Mouse (Mus musculus): ENCODE data around the gene Zfp280d. TPM values are rescaled to one million over a fixed set of nuclear protein-coding genes. Genes with fewer than 3 reads are reported as not detected.
A peak's percentile ranks its signal among the peaks of the same experiment; 100 is the strongest.

Zfp280d gene
- 54.2 and 66.3 TPM in 2 replicates for polyA plus RNA-seq (2014; fragmentation: Nextera tagmentation; extraction: Ambion mirVana)

DNA sequence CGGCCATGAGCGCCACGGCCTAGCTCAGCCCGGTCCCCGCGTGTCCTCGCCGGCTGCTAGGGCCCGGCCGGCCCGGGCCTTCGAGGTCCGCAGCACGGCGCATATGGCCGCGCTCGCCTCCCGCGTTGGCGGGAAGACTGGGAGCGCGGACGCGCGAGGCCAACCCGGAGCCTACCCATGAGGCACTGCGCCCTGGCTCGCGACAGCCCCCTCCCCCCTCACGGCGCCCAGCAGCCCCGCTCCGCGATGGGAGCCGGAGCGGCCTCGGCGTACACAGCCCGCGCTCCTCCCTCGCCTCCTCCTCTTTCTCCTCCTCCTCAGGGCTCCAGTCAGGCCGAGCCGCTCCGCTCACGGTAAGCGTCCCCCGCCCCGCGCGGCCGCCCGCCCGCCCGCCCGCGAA, at the start of gene Zfp280d:
Zfp280d (plus strand) TSS at position 184 of the 400 bp plus-strand sequence.
- H3K4me1 ChIP-seq (replicated peaks; ENCODE audit: control insufficient read depth, insufficient read depth, low read length): no peaks in the 10 kb centered on the region; the same call in 1 of the 2 replicates
- peak within 1 kb of the TSS; percentile 97 for H3K27ac ChIP-seq (ENCODE audit: low read depth, low read length)
- H3K27me3 ChIP-seq (ENCODE audit: control insufficient read depth, insufficient read depth, low read length): no peaks in the 10 kb centered on the region
- ATAC-seq (replicated peaks; ENCODE audit: low FRiP score) (peak; percentile 98), DNase-seq (ENCODE audit: low spot score) (peak; percentile 96)
- under 1% methylated on average over 33 of the region's 57 CpGs for WGBS
- H3K9ac ChIP-seq (ENCODE audit: low read length): peak within 1 kb of the TSS; percentile 97
- no peaks in the 10 kb centered on the region for H3K36me3 ChIP-seq (ENCODE audit: control insufficient read depth, insufficient read depth, low read length)
- peaks cover 2% of the 10 kb centered on the region; the same call in 1 of the 2 replicates for H3K9me3 ChIP-seq (ENCODE audit: control insufficient read depth, low read length)
- peak within 1 kb of the TSS; percentile 72 for H3K4me3 ChIP-seq (ENCODE audit: low read depth, low read length)
- peak within 1 kb of the TSS; percentile 83 for H3K4me2 ChIP-seq (ENCODE audit: low read depth, low read length, severe bottlenecking)

DNA sequence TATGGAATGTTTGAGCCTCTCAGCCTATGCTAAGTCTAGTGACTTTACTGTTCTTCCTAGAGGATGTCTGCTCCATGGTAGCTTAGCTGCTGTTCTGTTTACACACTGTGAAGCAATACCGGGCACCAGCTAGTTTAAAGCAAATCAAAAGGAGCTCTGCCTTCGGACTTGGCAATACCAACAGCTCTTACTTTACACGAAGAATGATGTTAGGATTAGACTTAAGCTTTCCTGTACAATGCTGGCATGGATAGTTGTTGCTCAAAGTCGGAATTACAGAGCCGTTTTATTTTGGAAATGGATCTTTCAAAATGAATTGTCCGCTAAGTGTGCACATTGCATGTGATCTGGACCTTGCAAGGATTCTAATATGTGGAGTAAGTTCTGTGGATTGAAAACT, 48.1 kb upstream of the Zfp280d start:
- H3K4me1 ChIP-seq (replicated peaks; ENCODE audit: control insufficient read depth, insufficient read depth, low read length): no peaks in the 10 kb centered on the region
- no peaks in the 10 kb centered on the region; the same call in 1 of the 2 replicates for H3K9me3 ChIP-seq (ENCODE audit: control insufficient read depth, low read length)
- H3K4me3 ChIP-seq (ENCODE audit: low read depth, low read length): no peak overlapping the region
- no peaks in the 10 kb centered on the region for H3K36me3 ChIP-seq (ENCODE audit: control insufficient read depth, insufficient read depth, low read length)
- no peak overlapping the region for H3K9ac ChIP-seq (ENCODE audit: low read length)
- no peak overlapping the region for H3K4me2 ChIP-seq (ENCODE audit: low read depth, low read length, severe bottlenecking)
- no peak overlapping the region for H3K27ac ChIP-seq (ENCODE audit: low read depth, low read length)
- no peaks in the 10 kb centered on the region for H3K27me3 ChIP-seq (ENCODE audit: control insufficient read depth, insufficient read depth, low read length)
- DNase-seq (ENCODE audit: low spot score) (no peak), ATAC-seq (replicated peaks; ENCODE audit: low FRiP score) (no peak)
- 89% methylated on average over 6 of the region's 6 CpGs for WGBS

DNA sequence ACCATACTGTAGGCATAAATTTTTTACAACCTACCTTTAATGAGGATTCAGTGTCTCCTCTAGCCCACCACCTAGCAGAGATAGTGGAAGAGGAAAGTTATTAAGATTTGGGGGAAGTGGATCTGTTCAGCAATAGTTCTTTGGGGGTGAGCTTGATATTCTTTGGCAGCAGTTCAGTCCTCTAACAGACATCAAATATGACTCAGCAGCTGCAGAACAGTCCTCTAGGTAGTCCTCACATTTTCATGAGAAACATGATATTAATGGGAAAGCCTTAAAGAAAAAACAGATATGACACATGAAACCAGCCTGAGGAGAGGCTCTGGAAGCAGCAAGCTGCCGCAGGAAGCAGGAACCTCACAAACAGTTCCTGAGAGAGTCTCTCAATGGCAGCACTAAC, 22.0 kb upstream of the Zfp280d start:
- DNase-seq (ENCODE audit: low spot score) (no peak), ATAC-seq (replicated peaks; ENCODE audit: low FRiP score) (no peak)
- Histone ChIP-seq H3K4me2 (ENCODE audit: low read depth, low read length, severe bottlenecking) (no peak overlapping the region), H3K36me3 (ENCODE audit: control insufficient read depth, insufficient read depth, low read length) (no peaks in the 10 kb centered on the region), H3K27ac (ENCODE audit: low read depth, low read length) (no peak overlapping the region), H3K27me3 (ENCODE audit: control insufficient read depth, insufficient read depth, low read length) (no peaks in the 10 kb centered on the region), H3K9ac (ENCODE audit: low read length) (no peak overlapping the region), H3K4me1 (replicated peaks; ENCODE audit: control insufficient read depth, insufficient read depth, low read length) (no peaks in the 10 kb centered on the region), H3K4me3 (ENCODE audit: low read depth, low read length) (no peak overlapping the region), H3K9me3 (ENCODE audit: control insufficient read depth, low read length) (no peaks in the 10 kb centered on the region)
- WGBS: 90% methylated on average over 1 of the region's 1 CpGs

DNA sequence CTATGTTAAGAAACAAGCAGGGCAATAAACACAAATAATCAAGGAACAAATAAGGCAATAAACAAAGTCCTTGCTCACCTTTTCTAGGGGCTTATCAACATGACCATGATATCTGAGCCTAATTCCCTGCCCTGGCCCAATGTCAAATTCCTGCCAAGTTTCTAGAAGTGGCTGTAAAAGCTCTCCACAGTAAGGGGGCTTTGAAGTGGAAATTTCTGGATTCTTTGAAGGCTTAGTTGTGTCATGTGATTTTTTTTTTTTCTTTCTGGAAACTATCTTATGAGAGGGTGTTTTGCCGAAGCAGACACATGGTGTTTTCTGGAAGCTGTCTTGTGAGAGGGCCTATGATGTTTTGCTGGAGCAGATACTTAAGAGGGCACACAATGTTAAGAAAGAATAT, 19.4 kb upstream of the Zfp280d start:
- Histone ChIP-seq H3K4me2 (ENCODE audit: low read depth, low read length, severe bottlenecking) (no peak overlapping the region), H3K4me1 (replicated peaks; ENCODE audit: control insufficient read depth, insufficient read depth, low read length) (no peaks in the 10 kb centered on the region), H3K27ac (ENCODE audit: low read depth, low read length) (no peak overlapping the region), H3K4me3 (ENCODE audit: low read depth, low read length) (no peak overlapping the region), H3K36me3 (ENCODE audit: control insufficient read depth, insufficient read depth, low read length) (no peaks in the 10 kb centered on the region), H3K9ac (ENCODE audit: low read length) (no peak overlapping the region), H3K27me3 (ENCODE audit: control insufficient read depth, insufficient read depth, low read length) (no peaks in the 10 kb centered on the region), H3K9me3 (ENCODE audit: control insufficient read depth, low read length) (no peaks in the 10 kb centered on the region)
- ATAC-seq (replicated peaks; ENCODE audit: low FRiP score): no peak
- no peak for DNase-seq (ENCODE audit: low spot score)
- 74% methylated on average over 1 of the region's 1 CpGs for WGBS

DNA sequence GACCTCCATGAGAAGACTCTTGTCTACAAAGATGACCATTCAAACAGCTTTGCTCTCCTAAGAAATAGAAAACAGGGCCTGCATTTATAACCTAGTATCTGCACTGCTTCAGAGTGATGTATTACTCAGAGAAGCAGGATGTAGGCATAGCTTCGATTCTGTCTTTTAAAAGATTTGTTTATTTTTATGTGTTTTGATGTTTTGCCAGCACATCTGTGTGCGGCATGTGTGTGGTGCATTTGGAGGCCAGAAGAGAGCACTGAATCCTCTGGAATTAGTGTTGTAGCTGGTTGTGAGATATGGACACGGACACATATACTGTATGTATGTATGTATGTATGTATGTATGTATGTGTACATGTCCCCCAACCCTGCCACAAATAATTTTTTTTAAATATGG, 18.0 kb upstream of the Zfp280d start:
- Histone ChIP-seq H3K4me1 (replicated peaks; ENCODE audit: control insufficient read depth, insufficient read depth, low read length) (no peaks in the 10 kb centered on the region), H3K9ac (ENCODE audit: low read length) (no peak overlapping the region), H3K9me3 (ENCODE audit: control insufficient read depth, low read length) (no peaks in the 10 kb centered on the region), H3K4me2 (ENCODE audit: low read depth, low read length, severe bottlenecking) (no peak overlapping the region), H3K36me3 (ENCODE audit: control insufficient read depth, insufficient read depth, low read length) (no peaks in the 10 kb centered on the region), H3K4me3 (ENCODE audit: low read depth, low read length) (no peak overlapping the region), H3K27me3 (ENCODE audit: control insufficient read depth, insufficient read depth, low read length) (no peaks in the 10 kb centered on the region), H3K27ac (ENCODE audit: low read depth, low read length) (no peak overlapping the region)
- no peak for ATAC-seq (replicated peaks; ENCODE audit: low FRiP score)
- DNase-seq (ENCODE audit: low spot score): no peak
- WGBS: 81% methylated on average over 3 of the region's 3 CpGs

DNA sequence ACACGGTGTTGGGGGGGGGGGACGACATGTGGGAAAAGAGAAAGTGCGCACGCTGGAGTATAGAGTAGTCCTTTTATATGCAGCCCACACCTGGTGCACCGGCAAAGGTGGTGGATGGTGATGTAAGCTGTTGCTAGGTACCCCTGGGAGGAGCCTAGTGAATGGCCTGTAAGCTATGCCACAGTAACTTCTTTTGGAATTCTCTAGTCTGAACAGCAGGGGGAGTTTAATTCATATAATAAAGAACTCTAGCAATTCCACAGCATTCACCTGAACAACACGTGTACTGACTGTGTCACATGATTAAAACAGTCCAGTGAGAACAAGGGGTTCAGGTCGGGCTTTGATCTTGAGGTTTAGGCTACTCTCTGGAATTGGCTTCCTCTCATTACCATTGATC, 14.3 kb upstream of the Zfp280d start:
- Histone ChIP-seq H3K36me3 (ENCODE audit: control insufficient read depth, insufficient read depth, low read length) (no peaks in the 10 kb centered on the region), H3K27ac (ENCODE audit: low read depth, low read length) (no peak overlapping the region), H3K4me2 (ENCODE audit: low read depth, low read length, severe bottlenecking) (no peak overlapping the region), H3K4me1 (replicated peaks; ENCODE audit: control insufficient read depth, insufficient read depth, low read length) (no peaks in the 10 kb centered on the region), H3K9ac (ENCODE audit: low read length) (no peak overlapping the region), H3K9me3 (ENCODE audit: control insufficient read depth, low read length) (no peaks in the 10 kb centered on the region; the same call in 1 of the 2 replicates), H3K4me3 (ENCODE audit: low read depth, low read length) (no peak overlapping the region), H3K27me3 (ENCODE audit: control insufficient read depth, insufficient read depth, low read length) (no peaks in the 10 kb centered on the region)
- ATAC-seq (replicated peaks; ENCODE audit: low FRiP score) (no peak), DNase-seq (ENCODE audit: low spot score) (no peak)
- 33% methylated on average over 7 of the region's 7 CpGs for WGBS

DNA sequence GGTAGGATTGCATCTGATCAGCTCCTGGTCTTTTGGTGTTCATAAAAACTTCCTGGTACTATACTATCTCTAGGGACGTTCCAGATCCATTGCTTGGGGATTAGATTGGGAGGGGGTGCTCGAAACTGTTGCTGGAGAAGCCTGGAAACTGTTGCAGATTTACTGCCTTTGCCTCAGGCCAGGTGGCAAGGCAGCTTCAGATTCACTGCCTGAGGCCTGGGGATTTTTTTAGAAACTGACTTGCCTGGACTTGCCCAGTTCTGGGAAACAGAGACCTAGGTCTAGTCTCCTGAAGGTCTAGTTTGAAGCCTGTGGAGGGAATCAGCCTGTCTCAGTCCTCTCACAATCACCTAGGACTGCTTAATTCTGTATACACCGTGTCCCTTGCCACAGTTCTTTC, 9.8 kb upstream of the Zfp280d start:
- ATAC-seq (replicated peaks; ENCODE audit: low FRiP score): no peak
- no peak overlapping the region for H3K9ac ChIP-seq (ENCODE audit: low read length)
- no peaks in the 10 kb centered on the region for H3K4me1 ChIP-seq (replicated peaks; ENCODE audit: control insufficient read depth, insufficient read depth, low read length)
- H3K9me3 ChIP-seq (ENCODE audit: control insufficient read depth, low read length): no peaks in the 10 kb centered on the region; the same call in 1 of the 2 replicates
- no peak overlapping the region for H3K4me3 ChIP-seq (ENCODE audit: low read depth, low read length)
- H3K27me3 ChIP-seq (ENCODE audit: control insufficient read depth, insufficient read depth, low read length): no peaks in the 10 kb centered on the region
- H3K4me2 ChIP-seq (ENCODE audit: low read depth, low read length, severe bottlenecking): no peak overlapping the region
- no peak for DNase-seq (ENCODE audit: low spot score)
- WGBS: 81% methylated on average over 3 of the region's 3 CpGs
- H3K27ac ChIP-seq (ENCODE audit: low read depth, low read length): no peak overlapping the region
- no peaks in the 10 kb centered on the region for H3K36me3 ChIP-seq (ENCODE audit: control insufficient read depth, insufficient read depth, low read length)

DNA sequence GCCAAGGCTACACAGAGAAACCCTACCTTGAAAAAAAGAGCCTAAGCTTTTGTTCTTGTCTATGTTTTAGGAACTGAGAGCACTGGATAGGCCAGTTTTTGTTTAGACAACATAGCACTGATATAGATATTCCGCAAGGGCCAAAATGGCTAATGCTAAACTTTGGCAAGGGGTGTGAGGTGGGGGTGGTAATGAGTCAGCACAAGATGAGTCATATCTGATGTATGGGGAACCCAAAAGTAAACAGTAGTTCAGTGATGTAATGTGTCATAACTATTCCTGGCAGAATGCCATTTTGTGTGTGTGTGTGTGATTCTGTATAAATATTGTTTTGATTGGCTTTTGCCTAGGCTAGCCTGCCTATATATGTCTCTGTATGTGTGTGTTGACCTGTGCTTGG, 4.5 kb upstream of the Zfp280d start:
- H3K4me1 ChIP-seq (replicated peaks; ENCODE audit: control insufficient read depth, insufficient read depth, low read length): no peaks in the 10 kb centered on the region
- H3K4me2 ChIP-seq (ENCODE audit: low read depth, low read length, severe bottlenecking): no peak overlapping the region
- no peaks in the 10 kb centered on the region for H3K36me3 ChIP-seq (ENCODE audit: control insufficient read depth, insufficient read depth, low read length)
- DNase-seq (ENCODE audit: low spot score) (no peak), ATAC-seq (replicated peaks; ENCODE audit: low FRiP score) (no peak)
- H3K9me3 ChIP-seq (ENCODE audit: control insufficient read depth, low read length): peaks cover 2% of the 10 kb centered on the region; the same call in 1 of the 2 replicates
- WGBS: 100% methylated on average over 1 of the region's 1 CpGs
- no peaks in the 10 kb centered on the region for H3K27me3 ChIP-seq (ENCODE audit: control insufficient read depth, insufficient read depth, low read length)
- no peak overlapping the region for H3K27ac ChIP-seq (ENCODE audit: low read depth, low read length)
- H3K4me3 ChIP-seq (ENCODE audit: low read depth, low read length): no peak overlapping the region
- no peak overlapping the region for H3K9ac ChIP-seq (ENCODE audit: low read length)

DNA sequence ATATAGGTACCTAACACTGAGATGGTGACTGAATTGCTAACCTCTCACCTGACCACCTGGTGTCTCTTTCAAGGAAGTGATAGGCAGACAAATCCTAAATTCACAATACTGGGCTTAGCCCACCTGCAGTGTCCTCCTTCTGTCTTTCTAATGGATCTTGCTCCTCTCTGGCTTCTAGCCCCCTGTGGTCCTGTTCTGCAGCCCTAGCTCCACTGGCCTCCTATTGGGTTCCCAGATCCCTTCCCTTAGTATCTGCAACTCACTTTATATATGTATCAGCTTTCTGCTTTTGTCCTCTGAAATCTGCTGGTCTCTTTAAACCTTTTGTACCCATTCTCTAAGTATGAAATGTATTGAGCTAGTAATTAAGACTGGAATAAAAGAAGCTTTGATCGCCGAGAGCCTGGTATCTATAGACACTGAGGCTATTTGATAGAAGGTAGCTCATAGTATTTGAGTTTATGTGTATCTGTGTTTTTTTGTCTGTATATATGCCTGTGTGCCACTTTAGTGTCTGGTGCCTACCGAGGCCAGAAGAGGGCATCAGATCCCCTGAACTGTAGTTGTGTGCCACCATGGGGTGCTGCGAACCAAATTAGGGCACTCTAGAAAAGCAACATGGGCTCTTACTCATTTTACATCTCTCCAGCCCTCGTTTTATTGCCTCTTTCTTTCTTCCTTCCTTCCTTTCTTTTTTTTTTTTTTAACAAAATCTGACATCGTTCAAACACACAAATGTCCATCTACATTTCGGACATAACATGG, 832 bp upstream of the Zfp280d start:
- peaks cover 2% of the 10 kb centered on the region; the same call in 1 of the 2 replicates for H3K9me3 ChIP-seq (ENCODE audit: control insufficient read depth, low read length)
- no peak overlapping the region for H3K4me2 ChIP-seq (ENCODE audit: low read depth, low read length, severe bottlenecking)
- no peak overlapping the region for H3K9ac ChIP-seq (ENCODE audit: low read length)
- no peak overlapping the region for H3K27ac ChIP-seq (ENCODE audit: low read depth, low read length)
- no peaks in the 10 kb centered on the region for H3K27me3 ChIP-seq (ENCODE audit: control insufficient read depth, insufficient read depth, low read length)
- 77% methylated on average over 7 of the region's 7 CpGs for WGBS
- no peak overlapping the region for H3K4me3 ChIP-seq (ENCODE audit: low read depth, low read length)
- H3K36me3 ChIP-seq (ENCODE audit: control insufficient read depth, insufficient read depth, low read length): no peaks in the 10 kb centered on the region
- DNase-seq (ENCODE audit: low spot score): no peak
- ATAC-seq (replicated peaks; ENCODE audit: low FRiP score): no peak
- H3K4me1 ChIP-seq (replicated peaks; ENCODE audit: control insufficient read depth, insufficient read depth, low read length): no peaks in the 10 kb centered on the region; the same call in 1 of the 2 replicates

Data from forebrain, embryonic 11.5 days (tissue).